Mouse (Mus musculus) liver, adult 2 months (tissue): Measurements from ENCODE around the gene D630039A03Rik. TPM values are rescaled to one million over a fixed set of nuclear protein-coding genes. Genes with fewer than 3 reads are reported as not detected.
"Not testable (repeated sequence)": the region's sequence is repeated elsewhere in the genome, so short reads cannot be mapped to it uniquely, and the experiment has no call there.

ENCODE experiments used
- DNase-seq: peaks from one replicate; pipeline ENCODE4 v3.0.0-alpha.2; 2011; ENCODE audit warnings: low read depth, low spot score; ENCODE audit errors: extremely low read depth
- H3K27ac ChIP-seq: fragments of 200-500 bp; replicated peaks from 2 replicates; pipeline ENCODE4 v1.5.1; 2012; ENCODE audit warnings: low read depth, mild to moderate bottlenecking, control low read depth, inconsistent platforms, low read length; ENCODE audit not compliant: insufficient read depth
- H3K27me3 ChIP-seq: fragments of 200-500 bp; 2 replicates; pipeline ENCODE4 v1.6.1; 2012; ENCODE audit warnings: mild to moderate bottlenecking, moderate library complexity, low read length, inconsistent platforms; ENCODE audit not compliant: control insufficient read depth, insufficient read depth
- H3K36me3 ChIP-seq: fragments of 200-500 bp; 2 replicates; pipeline ENCODE4 v1.6.1; 2012; ENCODE audit warnings: low read length, inconsistent platforms; ENCODE audit not compliant: control insufficient read depth, insufficient read depth
- H3K4me1 ChIP-seq: fragments of 200-500 bp; 2 replicates; pipeline ENCODE4 v1.6.1; 2011; ENCODE audit warnings: low read length; ENCODE audit not compliant: control insufficient read depth, insufficient read depth
- H3K4me3 ChIP-seq: fragments of 200-500 bp; 2 replicates; pipeline ENCODE4 v1.5.1; 2011; ENCODE audit warnings: low read depth, mild to moderate bottlenecking, control low read depth, low read length, moderate library complexity; ENCODE audit not compliant: insufficient read depth
- H3K79me2 ChIP-seq: fragments of 200-500 bp; 2 replicates; pipeline ENCODE4 v1.6.1; 2012; ENCODE audit warnings: inconsistent platforms, mild to moderate bottlenecking, low read length, moderate library complexity; ENCODE audit not compliant: control insufficient read depth, insufficient read depth
- H3K9ac ChIP-seq: fragments of 200-500 bp; 2 replicates; pipeline ENCODE4 v1.6.1; 2012; ENCODE audit warnings: low read depth, mild to moderate bottlenecking, control low read depth, inconsistent platforms, low read length
- CTCF ChIP-seq: fragments of 200-500 bp; IDR thresholded peaks from 2 replicates; pipeline ENCODE4 v1.5.1; 2011; ENCODE audit warnings: low read depth, low read length, control low read depth
- POLR2A ChIP-seq: fragments of 200-500 bp; IDR thresholded peaks from 2 replicates; pipeline ENCODE4 v1.6.1; 2011; ENCODE audit warnings: low read length, control low read depth; ENCODE audit not compliant: insufficient read depth; ENCODE audit errors: extremely low read depth
- WGBS: fragments of 180-500 bp; shearing (Covaris S2); methylation state at CpG from one replicate; pipeline ENCODE4 v1.1.7; 2018; 5-methylcytosine and 5-hydroxymethylcytosine counted together
- polyA plus RNA-seq: library from polyadenylated mRNA; depleted of rRNA; stranded (reverse); fragments of >200 nt; gene quantifications from 2 replicates; pipeline ENCODE4 v1.2.3, GENCODE M21; 2012
- total RNA-seq: library from RNA; depleted of rRNA; stranded (reverse); fragments of >200 nt; gene quantifications from 2 replicates; pipeline ENCODE4 v1.2.3, GENCODE M21; 2014

D630039A03Rik gene
- total and polyA plus RNA-seq, 2 experiments = 3.2 to 14.3 TPM

GRCm38 (mm10) chr4:57892001-57892586, 24.0 kb downstream of the D630039A03Rik start:
- Histone ChIP-seq H3K79me2 (peaks cover 2% of the 10 kb centered on the region; the same call in 1 of the 2 replicates), H3K27ac (no peak overlapping the region), H3K4me3 (no peak overlapping the region), H3K4me1 (0 out of 2 replicates have a peak, but pooled peaks cover 1% of the 10 kb centered on the region), H3K36me3 (no peaks in the 10 kb centered on the region), H3K27me3 (no peaks in the 10 kb centered on the region), H3K9ac (no peak overlapping the region)
- no peak for DNase-seq
- 90% methylated on average over 10 of the region's 10 CpGs for WGBS
- TF ChIP-seq CTCF (no peak), POLR2A (no peak)

GRCm38 (mm10) chr4:57889773-57890172, 26.3 kb downstream of the D630039A03Rik start:
- no peak for DNase-seq
- Histone ChIP-seq H3K4me3 (no peak overlapping the region), H3K79me2 (peaks cover 2% of the 10 kb centered on the region; the same call in 1 of the 2 replicates), H3K9ac (no peak overlapping the region), H3K36me3 (no peaks in the 10 kb centered on the region), H3K27ac (no peak overlapping the region), H3K27me3 (no peaks in the 10 kb centered on the region), H3K4me1 (peaks cover 18% of the 10 kb centered on the region)
- TF ChIP-seq CTCF (no peak), POLR2A (no peak)
- 93% methylated on average over 8 of the region's 8 CpGs for WGBS

DNA sequence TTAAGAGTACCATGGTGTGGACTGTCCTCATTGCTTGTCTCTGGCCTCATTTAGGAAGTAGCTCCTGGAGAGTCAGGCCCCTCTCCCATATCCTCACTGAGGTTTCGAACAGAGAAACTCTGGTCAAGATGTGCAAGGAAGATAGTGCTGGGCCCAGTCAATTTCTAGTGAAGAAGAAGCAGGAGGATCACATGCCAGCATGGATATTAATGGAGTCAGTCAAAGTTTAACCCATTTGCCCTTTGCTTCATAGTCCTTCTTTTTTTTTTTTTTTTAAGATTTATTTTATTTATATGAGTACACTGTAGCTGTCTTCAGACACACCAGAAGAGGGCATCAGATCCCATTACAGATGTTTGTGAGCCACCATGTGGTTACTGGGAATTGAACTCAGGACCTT, 27.1 kb downstream of the D630039A03Rik start:
- DNase-seq, H3K27ac ChIP-seq, H3K36me3 ChIP-seq, H3K27me3 ChIP-seq, H3K9ac ChIP-seq, H3K4me3 ChIP-seq, H3K79me2 ChIP-seq: not testable (repeated sequence)
- 89% methylated on average over 1 of the region's 1 CpGs for WGBS
- H3K4me1 ChIP-seq = peaks cover 18% of the 10 kb centered on the region

DNA sequence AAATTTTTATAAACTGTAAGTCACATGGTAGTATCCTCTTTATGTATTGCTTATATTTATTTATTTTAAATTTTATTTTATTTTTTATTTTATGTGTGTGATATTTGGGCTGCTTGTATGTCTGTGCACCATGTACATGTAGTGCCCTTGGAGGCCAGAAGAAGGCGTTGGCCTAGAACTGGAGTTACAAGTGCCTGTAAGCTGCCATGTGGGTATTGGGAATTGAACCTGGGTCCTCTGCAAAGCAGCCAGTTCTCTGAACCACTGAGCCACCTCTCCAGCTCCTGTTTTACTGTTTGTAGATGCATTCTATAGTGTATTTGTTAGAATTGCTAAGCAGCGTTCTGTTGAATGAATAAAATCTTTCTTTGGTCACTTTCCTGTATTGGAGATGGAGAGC, 27.9 kb downstream of the D630039A03Rik start:
- WGBS = 90% methylated on average over 2 of the region's 2 CpGs
- no peak overlapping the region for H3K27ac ChIP-seq
- H3K4me1 ChIP-seq = peaks cover 18% of the 10 kb centered on the region
- no peak for TF ChIP-seq POLR2A
- no peak for TF ChIP-seq CTCF
- H3K36me3 ChIP-seq = no peaks in the 10 kb centered on the region
- H3K4me3 ChIP-seq = no peak overlapping the region
- H3K79me2 ChIP-seq = peaks cover 2% of the 10 kb centered on the region; the same call in 1 of the 2 replicates
- H3K9ac ChIP-seq = no peak overlapping the region
- no peaks in the 10 kb centered on the region for H3K27me3 ChIP-seq
- no peak for DNase-seq

GRCm38 (mm10) chr4:57886888-57887230, 29.2 kb downstream of the D630039A03Rik start:
- H3K4me3 ChIP-seq = no peak overlapping the region
- no peaks in the 10 kb centered on the region for H3K27me3 ChIP-seq
- DNase-seq = peak; percentile 92
- WGBS = 36% methylated on average over 3 of the region's 3 CpGs
- TF ChIP-seq POLR2A (no peak), CTCF (no peak)
- H3K36me3 ChIP-seq = no peaks in the 10 kb centered on the region
- peaks cover 18% of the 10 kb centered on the region for H3K4me1 ChIP-seq
- H3K9ac ChIP-seq = no peak overlapping the region
- H3K79me2 ChIP-seq = peaks cover 2% of the 10 kb centered on the region; the same call in 1 of the 2 replicates
- H3K27ac ChIP-seq = peak overlapping the region; percentile 60

- Histone ChIP-seq H3K4me3 (no peak overlapping the region), H3K9ac (no peak overlapping the region), H3K27me3 (no peaks in the 10 kb centered on the region), H3K79me2 (peaks cover 2% of the 10 kb centered on the region; the same call in 1 of the 2 replicates), H3K36me3 (no peaks in the 10 kb centered on the region), H3K27ac (peak overlapping the region; percentile 60), H3K4me1 (peaks cover 18% of the 10 kb centered on the region)
- TF ChIP-seq CTCF (no peak), POLR2A (no peak)
- DNase-seq = peak; percentile 71
- WGBS = 22% methylated on average over 11 of the region's 11 CpGs
Measured at GRCm38 (mm10) chr4:57886066-57886887, 29.8 kb downstream of the D630039A03Rik start.
